Mouse (Mus musculus): ENCODE measurements around the gene Arrb1.

- TF ChIP-seq TAL1 (IDR thresholded peaks at IDR 0.05; ENCODE audit: low read length) (no peak), GATA1 (IDR thresholded peaks at IDR 0.05; ENCODE audit: low read length) (no peak)
Measured at GRCm38 (mm10) chr7:99549668-99550067, 14.4 kb downstream of the Arrb1 start.

Measured in erythroblast, embryonic 14.5 days (primary cell).